Comparison of ENCODE assay signal across 8 mouse cellular contexts in genomic region chr2:71813371-71813770, GRCm38 (mm10). TPM values are rescaled to one million over a fixed set of nuclear protein-coding genes. Genes with fewer than 3 reads are reported as not detected.
A peak's percentile ranks its signal among the peaks of the same experiment; 100 is the strongest.
DNase-seq lines count a peak whose midpoint lies in the region; ATAC-seq and TF ChIP-seq lines count a peak whose summit lies in the region.
"Had no signal": no experiment of that assay in that cellular context is flagged by ENCODE, and none has a peak within 500 bp of the region (broad histone marks: within the 10 kb centered on the region; RNA-seq: fewer than 3 reads in every experiment).

No protein-coding gene starts in this region.

- H3K4me2 ChIP-seq in heart, postnatal 0 days (ENCODE audit: low read depth, low read length): no peak overlapping the region
- H3K4me2 ChIP-seq in midbrain, embryonic 13.5 days (replicated peaks): no peak overlapping the region
- no peak overlapping the region for H3K4me2 ChIP-seq in midbrain, postnatal 0 days (ENCODE audit: low read depth, low read length, poor library complexity, severe bottlenecking)

- H3K4me3 ChIP-seq in heart, postnatal 0 days (ENCODE audit: low read depth, low read length): no peak overlapping the region
- H3K4me3 ChIP-seq in midbrain, embryonic 13.5 days (replicated peaks): no peak overlapping the region
- no peak overlapping the region for H3K4me3 ChIP-seq in midbrain, postnatal 0 days (ENCODE audit: low read depth, low read length)
- H3K4me3 ChIP-seq in small intestine, adult 2 months (ENCODE audit: low read depth, low read length): peak overlapping the region; percentile 11; the same call in 1 of the 2 replicates
- H3K4me3 ChIP-seq: liver, embryonic 12.5 days had no signal

- ATAC-seq in heart, postnatal 0 days (ENCODE audit: insufficient read depth, low read depth): no peak
- ATAC-seq in midbrain, embryonic 13.5 days: peak; percentile 40; the same call in 1 of the 2 replicates
- ATAC-seq in midbrain, postnatal 0 days (ENCODE audit: low FRiP score): no peak

- no peaks in the 10 kb centered on the region for H3K9me3 ChIP-seq in heart, postnatal 0 days (replicated peaks; ENCODE audit: control insufficient read depth, low read length)
- no peaks in the 10 kb centered on the region for H3K9me3 ChIP-seq in midbrain, embryonic 13.5 days
- H3K9me3 ChIP-seq in midbrain, postnatal 0 days (ENCODE audit: low read length): no peaks in the 10 kb centered on the region
- H3K9me3 ChIP-seq: liver, embryonic 12.5 days had no signal

- no peak for TF ChIP-seq EP300 in heart, postnatal 0 days (IDR thresholded peaks at IDR 0.05; ENCODE audit: low read depth)

- H3K27me3 ChIP-seq in heart, postnatal 0 days (ENCODE audit: control insufficient read depth, insufficient read depth, low read length): no peaks in the 10 kb centered on the region
- H3K27me3 ChIP-seq in midbrain, embryonic 13.5 days: peaks cover 3% of the 10 kb centered on the region; the same call in 1 of the 2 replicates
- no peaks in the 10 kb centered on the region for H3K27me3 ChIP-seq in midbrain, postnatal 0 days (ENCODE audit: insufficient read depth, low read length)
- H3K27me3 ChIP-seq in small intestine, adult 2 months (ENCODE audit: control insufficient read depth, insufficient read depth, low read length): no peaks in the 10 kb centered on the region
- H3K27me3 ChIP-seq: liver, embryonic 12.5 days had no signal

- H3K9ac ChIP-seq in heart, postnatal 0 days (replicated peaks; ENCODE audit: low read depth, low read length): no peak overlapping the region
- H3K9ac ChIP-seq in midbrain, embryonic 13.5 days (replicated peaks): no peak overlapping the region
- no peak overlapping the region for H3K9ac ChIP-seq in midbrain, postnatal 0 days (replicated peaks; ENCODE audit: low read length, poor library complexity, severe bottlenecking)
- H3K9ac ChIP-seq: liver, embryonic 12.5 days had no signal

- no peaks in the 10 kb centered on the region for H3K36me3 ChIP-seq in heart, postnatal 0 days (replicated peaks; ENCODE audit: control insufficient read depth, insufficient read depth, low read length)
- no peaks in the 10 kb centered on the region for H3K36me3 ChIP-seq in midbrain, embryonic 13.5 days
- H3K36me3 ChIP-seq in midbrain, postnatal 0 days (ENCODE audit: insufficient read depth, low read length): no peaks in the 10 kb centered on the region
- H3K36me3 ChIP-seq in small intestine, adult 2 months (ENCODE audit: control insufficient read depth, insufficient read depth, low read length): peaks cover 13% of the 10 kb centered on the region
- H3K36me3 ChIP-seq: liver, embryonic 12.5 days had no signal

- H3K27ac ChIP-seq in heart, postnatal 0 days (ENCODE audit: low read depth): peak overlapping the region; percentile 66; the same call in 1 of the 2 replicates
- no peak overlapping the region for H3K27ac ChIP-seq in midbrain, embryonic 13.5 days
- no peak overlapping the region for H3K27ac ChIP-seq in midbrain, postnatal 0 days (ENCODE audit: low read depth, low read length)
- H3K27ac ChIP-seq in small intestine, adult 2 months (ENCODE audit: insufficient read depth, low read depth, low read length): peak overlapping the region; percentile 96
- H3K27ac ChIP-seq: liver, embryonic 12.5 days had no signal

- intact Hi-C loops in heart, postnatal 10 days (cut with DNase I): loop anchor here (2.0 to 10.0 kb wide), 3 partner anchors 27 to 659 kb away; no protein-coding TSS in a partner anchor

- H3K4me1 ChIP-seq in heart, postnatal 0 days (ENCODE audit: control insufficient read depth, insufficient read depth): peaks cover 22% of the 10 kb centered on the region; the same call in 1 of the 2 replicates
- H3K4me1 ChIP-seq in midbrain, embryonic 13.5 days (replicated peaks): peaks cover 20% of the 10 kb centered on the region
- peaks cover 4% of the 10 kb centered on the region; the same call in 1 of the 2 replicates for H3K4me1 ChIP-seq in midbrain, postnatal 0 days (ENCODE audit: insufficient read depth, low read length)
- peaks cover 44% of the 10 kb centered on the region for H3K4me1 ChIP-seq in small intestine, adult 2 months (ENCODE audit: control insufficient read depth, insufficient read depth, insufficient read length, low read length)

- DNase-seq in heart, postnatal 0 days (ENCODE audit: low spot score): no peak
- DNase-seq in heart, postnatal 10 days: no peak
- no peak for DNase-seq in midbrain, postnatal 0 days (ENCODE audit: low spot score)
- no peak for DNase-seq in urinary bladder, postnatal 4 days (ENCODE audit: low spot score in 2 of 2)
- no peak for DNase-seq in spleen, postnatal 14 days (ENCODE audit: low spot score in 2 of 2)

- no peak for TF ChIP-seq POLR2A in small intestine, adult 2 months (IDR thresholded peaks at IDR 0.05; ENCODE audit: low read depth, low read length)

- WGBS in heart, postnatal 0 days: 49% methylated on average over 4 of the region's 8 CpGs
- WGBS in midbrain, embryonic 13.5 days: 82% methylated on average over 6 of the region's 8 CpGs
- 82% methylated on average over 5 of the region's 8 CpGs for WGBS in midbrain, postnatal 0 days
- WGBS in small intestine, adult 2 months: 33% methylated on average over 7 of the region's 8 CpGs

- TF ChIP-seq CTCF in heart, postnatal 0 days (IDR thresholded peaks at IDR 0.05; ENCODE audit: low read depth): no peak
- no peak for TF ChIP-seq CTCF in midbrain, postnatal 0 days (IDR thresholded peaks at IDR 0.05)
- no peak for TF ChIP-seq CTCF in small intestine, adult 2 months (IDR thresholded peaks at IDR 0.05; ENCODE audit: extremely low read depth, insufficient read length, insufficient replicate concordance, low read depth, low read length)

RNA-seq across cellular contexts. Expression of gene Pdk1, which starts 59.7 kb away (rescaled TPM):
- 181 and 286 TPM in 2 replicates for total RNA-seq in heart, postnatal 0 days (2014; rRNA removed; ENCODE audit: low replicate concordance)
- 62.8 and 65.0 TPM in 2 replicates for polyA plus RNA-seq in heart, postnatal 0 days (2015; fragmentation: Nextera tagmentation; extraction: Ambion mirVana)
- 100 to 1,000 TPM; 119 to 149 TPM for total RNA-seq in heart, postnatal 10 days (2021)
- polyA plus RNA-seq in midbrain, embryonic 13.5 days (2015; fragmentation: Nextera tagmentation; extraction: Ambion mirVana): 13.9 and 14.4 TPM in 2 replicates
- 51.8 and 57.7 TPM in 2 replicates for total RNA-seq in midbrain, postnatal 0 days (2014; rRNA removed)
- polyA plus RNA-seq in midbrain, postnatal 0 days (2015; fragmentation: Nextera tagmentation; extraction: Ambion mirVana): 18.2 and 18.9 TPM in 2 replicates
- 5.2 and 7.0 TPM in 2 replicates for polyA plus RNA-seq in small intestine, adult 2 months (2012; rRNA removed)

Comparison
In these comparisons a context has a peak if more than half of its experiments do, and no peak if none do; other contexts are left out.
1. H3K27ac ChIP-seq: peak in heart, postnatal 0 days (single experiment) and small intestine, adult 2 months (single experiment); none in midbrain, embryonic 13.5 days (single experiment) and midbrain, postnatal 0 days (single experiment).